Mouse (Mus musculus): ENCODE data around the gene Pafah2.
A peak's percentile ranks its signal among the peaks of the same experiment; 100 is the strongest.
"Not testable (repeated sequence)": the region's sequence is repeated elsewhere in the genome, so short reads cannot be mapped to it uniquely, and the experiment has no call there.

Pafah2 gene

DNA sequence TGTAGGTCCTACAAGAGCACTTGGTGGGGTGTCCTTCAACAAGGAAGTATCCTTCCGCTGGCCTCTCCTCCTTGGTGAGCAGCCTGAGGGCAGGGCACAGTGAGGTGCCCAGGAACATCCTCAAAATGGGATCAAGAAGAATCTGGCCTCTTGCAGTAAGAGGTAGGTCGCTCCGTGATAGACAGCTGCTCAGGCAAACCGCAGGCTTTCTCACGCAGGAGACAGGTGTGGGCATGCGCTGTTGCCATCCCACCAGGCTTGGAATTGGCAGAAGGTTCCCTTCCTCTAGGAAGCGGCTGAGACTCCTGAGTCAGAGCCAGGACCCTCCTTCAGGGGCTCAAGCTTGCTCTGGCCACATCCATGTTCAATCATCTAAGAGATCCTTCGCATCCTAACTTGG lies 22.8 kb upstream of the Pafah2 start:
- no peak for DNase-seq

DNA sequence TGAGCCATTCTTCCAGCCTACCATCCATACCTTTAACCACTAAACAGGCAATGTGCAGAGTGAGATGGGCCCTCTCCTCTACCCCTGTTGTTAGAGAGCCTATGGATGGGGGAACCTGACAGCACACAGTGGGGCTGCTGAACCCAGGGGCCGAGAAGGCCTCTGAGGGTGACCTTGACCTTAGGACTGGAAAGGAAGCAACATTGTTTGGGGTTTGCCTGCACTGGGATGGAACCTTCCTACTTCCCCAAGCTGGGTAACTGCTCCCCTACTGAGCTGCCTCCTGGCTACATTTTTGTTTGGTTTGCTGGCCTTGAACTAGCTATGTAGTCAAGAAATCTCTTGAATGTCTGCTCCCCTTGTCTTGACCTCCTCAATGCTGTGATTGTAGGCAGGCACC lies 21.8 kb upstream of the Pafah2 start:
- no peak for DNase-seq

DNA sequence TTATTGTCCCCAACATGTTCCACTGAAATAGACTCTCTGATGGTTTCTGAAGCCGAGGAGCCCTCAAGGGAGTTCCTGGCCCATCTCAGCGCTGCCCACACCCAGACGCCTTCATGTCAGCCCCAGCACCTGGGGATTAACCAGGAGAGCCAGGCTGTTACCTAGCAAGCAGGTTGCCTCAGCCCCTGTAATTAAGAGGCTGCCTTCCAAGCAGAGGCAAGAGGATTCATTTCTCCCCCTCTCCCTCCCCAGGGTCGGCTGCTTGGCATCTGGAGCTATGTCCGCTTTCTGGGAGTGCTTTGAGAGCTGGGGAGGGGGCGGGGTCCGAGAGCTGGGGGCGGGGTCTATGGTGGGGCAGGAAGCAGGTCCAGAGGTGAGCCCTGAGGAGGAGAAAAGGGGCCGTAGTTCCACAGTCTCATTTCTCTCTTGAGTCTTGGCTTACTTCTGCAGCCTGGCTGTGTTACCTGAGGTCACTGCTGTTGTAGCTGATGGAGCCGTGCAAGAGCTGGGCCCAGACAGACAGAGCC lies 18.0 kb upstream of the Pafah2 start:
- DNase-seq: no peak

DNA sequence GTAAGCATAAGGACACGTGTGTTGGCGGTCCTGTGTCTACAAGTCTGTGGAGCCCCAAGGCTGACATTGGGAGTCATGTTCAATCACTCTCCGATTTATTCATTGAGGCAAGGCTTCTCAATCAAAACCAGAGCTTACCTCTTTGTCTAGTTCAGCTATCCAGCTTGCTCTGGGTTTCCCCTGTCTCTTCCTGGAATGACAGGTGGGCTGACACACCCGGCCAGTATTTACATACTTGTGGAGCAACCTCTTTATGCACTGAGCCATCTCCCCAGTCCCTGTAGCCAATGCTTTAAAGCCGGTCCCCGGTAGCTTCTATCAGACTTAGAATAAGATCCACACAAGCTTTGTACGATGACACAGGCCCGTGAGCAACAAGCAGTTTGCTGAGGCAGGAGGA lies 16.6 kb upstream of the Pafah2 start:
- no peak for DNase-seq

DNA sequence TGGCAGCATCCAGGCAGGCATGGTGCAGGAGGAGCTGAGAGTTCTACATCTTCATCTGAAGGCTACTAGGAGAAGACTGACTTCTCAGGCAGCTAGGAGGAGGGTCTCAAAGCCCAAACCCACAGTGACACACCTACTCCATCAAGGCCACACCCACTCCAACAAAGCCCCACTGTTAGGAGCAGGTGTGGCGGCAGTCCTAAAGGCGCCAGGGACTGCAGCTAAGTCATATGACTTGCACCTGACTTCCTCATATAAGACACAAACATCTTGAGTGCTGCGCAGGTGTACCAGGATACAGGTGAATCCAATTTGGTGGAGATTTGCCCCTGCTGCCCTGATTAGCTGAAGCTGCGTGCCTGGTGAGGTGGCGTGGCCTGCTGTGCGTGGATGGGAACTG lies 12.4 kb upstream of the Pafah2 start, which contains the start of gene Extl1:
Gene Extl1 (minus strand): TSS at position 101 of the 400 bp plus-strand sequence.
- not testable (repeated sequence) for DNase-seq

DNA sequence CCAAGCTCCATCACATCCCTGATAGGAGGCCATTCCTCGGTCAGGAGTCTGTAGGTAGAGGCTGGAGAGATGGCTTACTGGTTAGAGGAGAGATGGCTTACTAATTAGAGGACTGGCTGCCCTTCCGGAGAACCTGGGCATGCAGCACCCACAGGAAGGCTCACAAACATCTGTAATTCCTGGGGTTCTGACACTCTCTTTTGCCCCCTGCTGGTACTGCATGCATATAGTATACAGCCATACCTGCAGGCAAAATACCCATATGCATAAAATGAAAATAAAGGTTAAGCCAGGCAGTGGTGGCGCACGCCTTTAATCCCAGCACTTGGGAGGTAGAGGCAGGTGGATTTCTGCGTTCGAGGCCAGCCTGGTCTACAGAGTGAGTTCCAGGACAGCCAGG lies 8.9 kb upstream of the Pafah2 start:
- peak; percentile 48 to 49 for DNase-seq

DNA sequence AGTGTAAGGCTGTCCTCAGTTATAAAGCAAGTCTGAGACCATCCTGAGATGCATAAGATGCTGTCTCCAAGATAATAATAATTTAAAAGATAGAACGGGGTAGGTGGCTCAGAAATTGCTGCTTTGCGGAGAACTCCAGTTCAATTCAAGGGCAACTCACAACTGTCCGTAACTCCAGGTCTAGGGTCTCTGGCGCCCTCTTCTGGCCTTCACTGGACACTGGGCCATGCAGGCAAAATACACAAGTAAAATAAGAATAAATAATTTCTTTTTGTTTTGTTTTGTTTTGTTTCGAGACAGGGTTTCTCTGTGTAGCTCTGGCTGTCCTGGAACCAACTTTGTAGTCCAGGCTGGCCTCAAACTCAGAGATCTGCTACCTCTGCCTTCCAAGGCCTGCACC lies 7.7 kb upstream of the Pafah2 start:
- DNase-seq: peak; percentile 77 to 89

DNA sequence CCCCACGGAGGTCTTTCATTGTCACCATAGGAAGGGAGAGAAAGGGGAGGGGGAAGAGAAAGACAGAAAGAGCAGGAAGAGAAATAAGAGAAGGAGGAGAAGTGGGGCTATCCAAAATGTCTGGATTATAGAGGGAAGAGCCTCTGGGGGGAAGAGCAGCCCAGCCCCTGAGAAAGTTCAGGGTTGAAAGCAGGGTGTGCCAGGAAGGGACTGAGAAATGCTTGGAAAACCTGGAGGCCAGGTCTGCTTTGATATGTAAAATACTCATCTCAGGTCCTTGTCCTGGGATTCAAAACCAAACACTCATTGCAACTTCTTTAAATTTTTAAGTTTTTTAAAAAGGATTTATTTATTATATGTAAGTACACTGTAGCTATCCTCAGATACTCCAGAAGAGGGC lies 4.5 kb upstream of the Pafah2 start:
- no peak for DNase-seq

DNA sequence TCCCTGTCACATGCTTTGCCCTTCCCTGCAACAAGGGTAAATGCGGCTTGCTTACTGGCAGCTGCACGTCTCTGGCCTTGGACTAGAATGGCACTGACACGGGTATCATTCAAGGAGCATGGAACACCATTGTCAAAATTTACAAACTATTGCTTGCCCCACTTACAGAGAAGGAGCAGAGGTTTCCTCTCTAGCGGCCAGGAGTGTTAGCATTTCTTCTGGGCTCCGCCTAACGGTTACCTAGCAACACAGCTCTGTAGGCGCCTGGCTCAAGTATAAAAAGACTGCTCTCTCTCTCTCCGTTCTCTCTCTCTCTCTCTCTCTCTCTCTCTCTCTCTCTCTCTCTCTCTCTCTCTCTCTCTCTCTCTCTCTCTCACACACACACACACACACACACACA lies 3.5 kb upstream of the Pafah2 start:
- peak; percentile 24 to 60 for DNase-seq

DNA sequence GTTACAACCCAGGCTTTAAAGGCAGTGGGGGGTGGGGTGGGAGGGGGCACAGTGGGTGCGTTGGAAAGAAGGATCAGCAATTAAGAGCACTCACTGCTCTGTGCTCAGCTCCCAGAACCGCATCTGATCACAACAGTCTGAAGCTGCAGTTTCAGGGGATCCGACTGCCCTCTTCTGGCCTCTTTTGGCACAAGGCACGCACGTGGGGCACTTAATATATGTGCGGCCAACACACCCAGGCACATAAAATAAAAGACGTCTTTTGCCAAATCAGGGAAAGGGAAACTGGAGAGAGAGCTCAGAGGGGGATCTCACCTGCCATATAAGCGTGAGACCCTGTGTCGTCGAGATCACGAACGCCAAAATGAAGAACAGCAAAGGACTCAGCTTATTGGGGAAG lies 3.1 kb upstream of the Pafah2 start:
- peak; percentile 20 to 44 for DNase-seq

DNA sequence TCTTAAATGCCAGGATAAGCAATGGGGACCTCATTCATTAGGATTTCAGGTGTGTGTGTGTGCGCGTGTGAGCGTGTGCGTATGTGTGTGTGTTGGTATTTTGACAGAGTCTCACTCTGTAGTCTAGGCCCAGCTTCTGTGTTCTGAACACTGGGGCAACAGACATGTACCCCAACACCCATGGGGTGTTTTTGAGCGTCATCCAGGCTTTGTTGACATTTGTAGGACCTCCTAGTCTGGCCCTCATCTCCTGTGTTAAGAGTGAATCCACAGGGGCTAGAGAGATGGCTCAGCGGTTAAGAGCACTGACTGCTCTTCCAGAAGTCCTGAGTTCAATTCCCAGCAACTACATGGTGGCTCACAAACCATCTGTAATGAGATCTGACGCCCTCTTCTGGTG lies 978 bp upstream of the Pafah2 start:
- no peak for DNase-seq

DNA sequence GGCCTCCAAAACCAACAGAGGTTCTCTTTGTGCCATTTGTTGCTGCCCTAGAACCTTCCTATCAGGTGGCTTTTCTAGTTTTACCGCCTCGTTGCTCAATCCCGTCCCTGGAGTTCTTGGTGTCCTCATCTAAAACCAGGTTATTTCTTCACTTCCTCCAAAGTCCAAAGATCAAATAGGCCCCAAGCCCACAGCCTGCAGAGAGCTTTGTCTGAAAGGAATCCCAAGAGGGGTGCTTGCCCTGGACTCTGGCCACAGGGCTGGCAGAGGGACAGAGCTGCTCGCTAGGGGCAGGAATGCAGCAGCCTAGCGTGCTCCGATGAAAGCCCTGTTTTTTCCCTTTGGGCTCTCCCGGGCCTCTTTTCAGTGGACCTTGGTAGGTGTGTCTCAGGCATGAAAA lies 1.0 kb downstream of the Pafah2 start:
- peak; percentile 84 to 96 for DNase-seq

DNA sequence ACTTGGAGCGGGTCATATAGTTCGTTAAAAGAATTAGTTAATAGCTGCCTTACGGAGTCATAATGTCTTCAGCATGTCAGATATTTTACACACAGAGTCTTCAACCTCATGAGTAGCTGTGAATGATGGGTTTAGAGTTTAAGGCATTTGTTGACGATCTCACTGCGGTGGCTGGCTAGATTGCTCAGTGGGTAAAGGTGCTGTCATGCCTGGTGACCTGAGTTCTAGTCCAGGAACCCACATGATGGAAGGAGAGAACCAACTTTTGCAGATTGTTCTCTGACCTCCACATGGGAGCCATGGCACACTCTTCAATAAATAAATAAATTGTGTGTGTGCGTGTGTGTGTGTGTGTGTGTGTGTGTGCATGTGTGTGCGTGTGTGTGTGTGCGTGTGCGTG lies 1.6 kb downstream of the Pafah2 start:
- DNase-seq: no peak

DNA sequence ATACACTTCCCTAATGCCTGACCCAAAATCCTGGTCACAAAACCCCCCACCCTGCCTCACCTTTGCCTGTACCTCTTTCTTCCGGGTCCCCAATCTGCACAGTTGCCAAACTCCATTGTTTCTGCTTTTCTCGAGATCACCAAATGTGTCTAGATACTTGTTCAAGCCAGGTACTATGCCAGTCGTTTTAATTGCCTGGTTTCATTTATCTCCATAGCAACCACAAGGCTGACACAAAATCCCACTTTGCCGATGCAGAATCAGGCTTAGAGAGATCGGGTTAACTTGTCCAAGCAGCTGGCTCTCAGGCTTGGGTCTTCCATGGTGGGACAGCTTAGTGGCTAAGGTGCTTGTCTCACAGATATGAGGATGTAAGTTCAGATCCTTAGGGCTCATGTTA lies 4.1 kb downstream of the Pafah2 start:
- peak in 1 of 2 experiments; percentile 24 for DNase-seq

DNA sequence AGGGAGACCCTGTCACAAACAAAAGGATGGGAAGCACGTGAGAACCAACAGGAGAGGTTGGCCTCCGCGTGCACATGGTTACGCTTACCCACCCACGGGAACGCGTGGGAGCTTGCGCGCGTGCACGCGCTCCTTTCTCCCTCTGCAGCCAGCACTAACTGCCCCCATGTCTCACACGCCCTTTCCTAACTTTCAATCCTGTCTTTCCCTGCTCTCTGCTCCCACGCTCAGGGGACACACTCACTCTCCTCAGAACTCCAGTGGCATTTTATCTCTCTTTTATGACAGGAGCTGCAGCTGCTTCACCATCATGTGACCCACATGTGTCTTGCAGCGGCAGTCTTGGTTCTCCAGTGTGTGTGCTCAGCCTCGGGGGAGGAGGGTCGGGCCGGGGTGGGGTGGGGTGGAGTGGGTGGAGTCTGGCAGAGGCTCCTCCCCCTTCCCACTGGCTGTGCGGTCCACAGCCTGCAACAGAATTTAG lies 5.1 kb downstream of the Pafah2 start:
- DNase-seq: peak; percentile 73 to 81

DNA sequence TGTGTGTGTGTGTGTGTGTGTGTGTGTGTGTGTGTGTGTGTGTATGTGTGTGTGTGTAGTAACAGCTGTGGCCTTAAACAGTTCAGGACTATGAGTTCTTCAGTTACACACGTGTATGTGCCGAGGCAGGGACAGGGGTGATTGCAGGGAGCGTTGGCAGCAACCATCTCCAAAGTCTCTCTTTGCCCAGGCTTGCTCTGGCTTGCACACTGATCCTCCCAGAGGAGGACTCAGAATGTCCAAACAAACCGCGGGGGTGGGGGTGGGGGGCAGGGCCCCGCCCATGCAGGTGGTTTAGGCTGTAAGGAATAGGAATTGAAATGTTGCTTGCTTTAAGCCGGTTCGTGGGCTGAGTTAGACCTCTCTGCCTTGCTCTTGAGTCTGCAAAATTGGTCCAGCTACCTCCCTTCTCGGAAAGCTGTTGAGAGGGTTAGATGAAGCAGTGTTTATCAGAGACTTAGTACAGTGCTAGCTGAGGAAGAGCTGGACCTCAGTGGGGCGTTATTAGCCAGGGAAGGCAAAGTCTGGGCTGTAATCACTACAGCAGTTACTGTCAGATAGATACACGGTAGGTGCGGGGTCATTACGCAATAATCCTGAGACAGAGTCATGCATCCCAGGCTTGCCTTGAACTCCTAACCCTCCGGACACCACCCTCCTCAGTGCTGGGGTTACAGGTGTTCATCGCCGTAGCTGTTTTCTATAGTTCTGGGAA lies 5.9 kb downstream of the Pafah2 start:
- DNase-seq: no peak

DNA sequence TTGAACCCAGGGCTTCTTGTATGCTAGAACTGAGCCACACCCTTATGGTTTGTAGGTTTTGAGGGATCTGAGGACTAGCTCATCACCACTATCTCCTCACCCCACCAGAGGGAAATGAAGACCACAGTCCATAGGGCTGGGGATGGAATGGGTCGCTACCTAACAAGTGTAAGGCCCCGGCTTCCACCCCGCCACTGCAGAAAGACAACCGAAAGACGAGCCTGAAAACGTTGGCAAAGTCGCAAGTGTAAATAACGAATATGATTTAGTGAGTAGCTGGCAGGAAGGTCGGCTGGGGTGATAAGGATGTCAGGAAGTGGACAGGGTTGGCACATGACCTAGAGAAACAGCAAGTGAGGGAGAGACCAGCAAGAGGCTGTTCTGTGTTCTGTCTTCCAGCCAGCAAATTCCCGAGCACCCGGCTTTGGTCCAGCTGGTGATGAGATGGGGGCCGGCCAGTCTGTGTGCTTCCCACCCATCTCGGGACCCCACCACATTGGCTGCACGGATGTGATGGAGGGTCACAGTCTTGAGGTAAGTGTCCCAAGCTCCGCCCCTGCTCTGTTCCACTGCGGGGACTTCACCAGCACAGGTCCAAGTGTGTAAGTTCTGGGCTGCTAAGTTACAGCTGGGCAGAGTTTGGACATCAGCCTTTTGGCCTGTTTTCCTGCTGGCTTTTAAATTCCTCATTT lies 6.6 kb downstream of the Pafah2 start:
- DNase-seq: peak; percentile 32 to 66

DNA sequence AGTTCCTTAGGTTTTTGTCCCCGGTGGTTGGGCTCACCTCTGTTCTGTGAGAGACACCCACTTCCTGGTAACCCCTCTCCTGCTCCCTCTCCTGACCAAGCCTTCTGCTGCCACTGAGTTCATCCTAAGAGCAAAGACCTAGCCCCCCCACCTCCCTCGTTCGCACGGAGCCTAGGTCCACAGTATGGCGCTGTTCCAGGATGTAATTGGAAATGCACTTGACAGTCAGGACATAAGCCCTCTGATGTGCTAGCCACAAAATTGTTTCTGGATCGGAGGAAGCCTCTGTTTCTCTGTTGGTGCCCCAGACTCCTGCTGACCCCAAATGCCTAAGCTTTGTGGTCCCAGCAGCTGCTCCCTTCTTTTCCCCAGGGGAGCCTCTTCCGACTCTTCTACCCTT lies 7.6 kb downstream of the Pafah2 start:
- no peak for DNase-seq

DNA sequence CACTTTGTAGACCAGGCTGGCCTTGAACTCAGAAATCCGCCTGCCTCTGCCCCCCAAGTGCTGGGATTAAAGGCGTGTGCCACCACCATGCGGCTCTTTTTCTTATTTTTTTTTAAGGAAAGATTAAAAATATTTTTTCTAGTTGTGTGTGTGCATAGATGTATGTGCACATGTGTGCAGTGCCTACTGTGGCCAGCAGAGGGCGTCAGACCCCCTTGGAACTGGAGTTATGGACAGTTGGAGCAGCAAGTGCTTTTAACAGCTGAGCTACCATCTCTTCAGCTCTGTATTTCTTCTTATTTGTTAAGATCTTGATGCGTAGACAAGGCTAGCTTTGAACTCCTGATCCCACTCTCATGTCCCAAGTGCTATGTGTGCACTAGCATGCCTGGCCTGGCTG lies 13.2 kb downstream of the Pafah2 start:
- DNase-seq: peak in 1 of 2 experiments; percentile 20

DNA sequence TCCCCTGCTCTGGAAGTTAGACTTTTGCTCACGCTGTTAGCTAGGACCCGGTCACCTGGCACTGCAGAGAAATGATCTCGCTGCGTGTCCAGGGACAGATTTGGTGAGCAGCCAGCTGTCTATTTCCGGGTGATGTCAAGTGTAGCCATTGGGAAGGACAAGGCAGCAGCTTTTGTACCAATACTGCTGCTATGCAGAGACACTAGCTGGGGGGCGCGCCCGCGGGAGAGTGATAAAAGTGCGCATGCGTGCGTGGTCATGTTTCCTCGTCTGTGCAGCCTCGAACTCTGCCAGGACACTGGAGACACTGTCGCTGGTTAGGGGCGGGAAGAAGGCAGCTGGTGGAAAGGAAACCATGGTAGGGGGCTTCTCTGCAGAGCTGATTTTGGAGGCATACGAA lies 20.1 kb downstream of the Pafah2 start:
- no peak for DNase-seq

DNA sequence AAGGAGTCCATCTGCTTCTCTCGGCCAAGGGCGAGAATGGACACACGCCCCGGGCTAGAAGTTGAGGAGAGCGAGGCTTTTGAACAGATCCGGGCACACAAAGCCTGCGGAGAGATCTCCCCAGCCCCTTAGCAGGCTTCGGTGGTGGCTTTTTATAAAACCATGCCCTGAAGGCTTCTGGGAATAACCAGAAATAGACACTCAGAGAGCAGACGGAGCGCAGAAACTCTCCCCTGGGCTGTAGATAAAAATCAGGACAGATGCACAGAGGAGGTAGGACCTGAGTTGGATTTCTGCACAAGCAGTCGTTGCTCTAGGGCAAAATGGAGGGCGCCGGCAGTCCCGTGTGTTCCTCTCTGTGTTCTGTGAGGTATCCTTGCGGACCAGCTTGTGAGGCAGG lies 20.5 kb downstream of the Pafah2 start:
- DNase-seq: no peak

DNA sequence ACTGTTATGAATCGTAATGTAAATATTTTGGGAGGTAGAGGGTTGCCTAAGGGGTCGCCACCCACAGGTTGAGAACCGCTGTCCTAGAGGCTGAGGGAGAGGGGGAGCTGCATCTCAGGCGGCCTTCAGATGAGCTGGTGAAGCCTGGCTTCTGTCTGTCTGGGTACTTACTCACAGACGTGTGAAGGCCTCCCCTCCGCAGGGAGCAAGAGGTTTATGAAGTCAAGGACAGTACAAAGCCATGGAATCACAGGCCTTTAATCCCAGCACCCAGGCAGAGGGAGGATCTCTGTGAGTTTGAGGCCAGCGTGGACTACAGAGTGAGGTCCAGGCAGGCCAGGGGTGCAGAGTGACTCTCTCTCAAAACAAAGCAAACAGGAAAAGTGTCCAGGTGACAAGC lies 21.0 kb downstream of the Pafah2 start:
- DNase-seq: no peak

DNA sequence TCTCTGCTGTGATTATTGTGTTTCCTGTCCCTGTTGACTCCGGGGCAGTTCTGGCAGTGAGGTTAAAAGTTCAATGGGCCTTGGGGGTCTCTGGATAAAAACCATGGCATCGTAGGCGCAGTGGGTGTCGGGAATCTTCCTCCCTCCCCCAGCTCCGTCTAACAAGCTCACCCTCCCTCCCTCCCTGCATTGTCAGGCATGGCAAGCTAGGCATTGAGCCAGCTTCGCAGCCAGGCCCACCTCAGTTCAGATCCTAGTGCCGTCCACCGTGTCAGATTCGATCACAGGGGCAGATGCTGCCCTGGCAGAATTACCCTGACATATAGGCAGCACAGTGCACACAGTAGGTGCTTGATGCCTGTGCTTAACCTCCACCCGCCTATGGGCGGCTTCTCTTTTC lies 25.9 kb downstream of the Pafah2 start:
- DNase-seq: no peak

DNA sequence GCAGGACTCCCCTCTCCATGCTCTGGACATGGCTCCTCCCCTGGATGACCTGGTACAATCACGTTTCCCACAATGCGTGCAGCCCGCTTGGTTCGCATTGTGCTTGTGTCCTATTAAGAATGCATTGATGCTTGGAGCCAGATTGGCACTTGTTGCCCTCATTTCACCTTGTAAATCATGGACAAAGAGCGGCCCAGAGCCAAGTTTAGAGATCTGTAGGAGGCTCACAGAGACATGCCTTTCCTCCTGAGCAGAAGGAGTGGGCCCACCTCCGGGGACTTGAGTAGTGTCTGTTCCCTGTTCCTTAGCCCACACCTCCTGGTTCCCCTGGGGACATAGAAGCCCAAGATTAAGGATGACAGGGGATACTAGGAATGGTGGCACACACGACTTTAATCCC lies 27.8 kb downstream of the Pafah2 start:
- no peak for DNase-seq
